In the genomic region with DNA sequence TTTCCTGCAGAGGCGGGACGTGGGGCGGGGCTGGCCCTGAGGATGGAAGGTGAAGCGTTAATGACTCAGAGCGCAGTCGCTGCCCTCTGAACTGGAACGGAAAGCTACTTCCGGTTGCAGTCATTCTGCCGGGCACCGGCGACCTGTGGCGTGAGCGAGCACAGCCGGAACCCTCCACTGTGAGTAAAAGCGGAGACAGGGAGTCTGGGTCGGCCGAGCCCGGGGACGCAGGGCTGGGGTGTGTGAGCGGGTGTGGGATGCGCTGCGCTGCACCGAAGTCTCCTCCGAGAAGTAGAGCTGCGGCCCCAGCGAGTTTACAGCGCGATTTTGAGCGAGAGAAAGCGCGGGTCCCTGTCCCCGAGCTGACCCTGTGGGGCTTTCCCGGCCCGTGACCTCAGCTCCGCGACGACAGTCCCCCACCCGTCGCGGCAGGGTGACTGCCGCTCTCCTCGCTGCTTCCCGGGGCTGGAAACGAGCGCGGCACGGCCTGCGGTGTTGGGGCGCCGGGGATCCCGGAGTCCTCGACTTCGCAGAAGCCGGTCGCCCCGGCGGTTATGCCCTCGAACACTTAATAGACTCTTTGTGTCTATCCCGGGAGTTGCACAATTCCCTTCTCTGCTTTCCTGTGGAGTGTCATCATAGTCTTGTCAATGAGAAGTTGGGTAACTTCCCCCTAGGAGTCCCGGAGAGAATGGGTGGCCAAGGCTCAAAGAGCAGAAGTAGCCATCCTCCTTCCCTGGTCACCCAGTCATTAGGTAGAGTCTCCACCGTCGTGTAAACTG, we compare ENCODE assay signal across 8 mouse cellular contexts. TPM values are rescaled to one million over a fixed set of nuclear protein-coding genes. Genes with fewer than 3 reads are reported as not detected.
A peak's percentile ranks its signal among the peaks of the same experiment; 100 is the strongest.
DNase-seq lines count a peak whose midpoint lies in the region; ATAC-seq and TF ChIP-seq lines count a peak whose summit lies in the region.

No protein-coding gene starts in this region.

- H3K4me2 ChIP-seq in forebrain, embryonic 14.5 days (ENCODE audit: low read length) = peak overlapping the region; percentile 56

- DNase-seq in forebrain, embryonic 14.5 days (ENCODE audit: low spot score) = peak; percentile 87
- peak; percentile 86 for DNase-seq in heart, postnatal 25 days (ENCODE audit: low spot score)
- DNase-seq in layer of hippocampus, adult 18-20 months (ENCODE audit: low spot score in 2 of 2) = peak; percentile 74 to 86
- DNase-seq in lung, adult 2 months = peak; percentile 88
- peak; percentile 89 to 94 for DNase-seq in thymus, adult 18-20 months

- no peaks in the 10 kb centered on the region for H3K36me3 ChIP-seq in ES-Bruce4 (ENCODE audit: control insufficient read depth, insufficient read depth, low read length, poor library complexity, severe bottlenecking)
- no peaks in the 10 kb centered on the region for H3K36me3 ChIP-seq in forebrain, embryonic 14.5 days (ENCODE audit: control insufficient read depth, insufficient read depth, low read length)

- H3K27me3 ChIP-seq in ES-Bruce4 (ENCODE audit: control insufficient read depth, insufficient read depth, low read length, poor library complexity, severe bottlenecking) = no peaks in the 10 kb centered on the region
- no peaks in the 10 kb centered on the region for H3K27me3 ChIP-seq in forebrain, embryonic 14.5 days (replicated peaks; ENCODE audit: control insufficient read depth, insufficient read depth, low read length)

- TF ChIP-seq CTCF in ES-Bruce4 (IDR thresholded peaks at IDR 0.05; ENCODE audit: low read depth, low read length) = no peak
- no peak for TF ChIP-seq CTCF in lung, adult 2 months (IDR thresholded peaks at IDR 0.05; ENCODE audit: insufficient read depth, low read length)

- intact Hi-C loops in heart, postnatal 25 days (cut with DNase I) = loop anchor here (5.0 kb wide), 1 partner anchor 119 kb away; a partner anchor contains a TSS

- TF ChIP-seq POLR2A in ES-Bruce4 (IDR thresholded peaks at IDR 0.05; ENCODE audit: insufficient read depth, low read length) = peak; percentile 45
- TF ChIP-seq POLR2A in lung, adult 2 months (IDR thresholded peaks at IDR 0.05; ENCODE audit: borderline replicate concordance, extremely low read depth, low read depth, low read length) = peak; percentile 92

- H3K27ac ChIP-seq in ES-Bruce4 (ENCODE audit: insufficient read depth, low read length) = no peak overlapping the region
- peak overlapping the region; percentile 60 for H3K27ac ChIP-seq in forebrain, embryonic 14.5 days (ENCODE audit: low read depth, low read length)

- 0 out of 2 replicates have a peak, but pooled peaks have one; percentile 4 for TF ChIP-seq EP300 in ES-Bruce4 (IDR thresholded peaks at IDR 0.05; ENCODE audit: insufficient read depth, low read depth, low read length)

- peak overlapping the region; percentile 90 for H3K9ac ChIP-seq in ES-Bruce4 (ENCODE audit: low read depth, poor library complexity, severe bottlenecking)
- H3K9ac ChIP-seq in forebrain, embryonic 14.5 days (ENCODE audit: low read length) = peak overlapping the region; percentile 75

- H3K4me1 ChIP-seq in ES-Bruce4 (ENCODE audit: control insufficient read depth, insufficient read depth, low read length) = no peaks in the 10 kb centered on the region
- no peaks in the 10 kb centered on the region for H3K4me1 ChIP-seq in forebrain, embryonic 14.5 days (ENCODE audit: control insufficient read depth, insufficient read depth, low read length)
- H3K4me1 ChIP-seq in lung, adult 2 months (ENCODE audit: control insufficient read depth, insufficient read depth, low read length) = no peaks in the 10 kb centered on the region; the same call in none of the 2 replicates

- ATAC-seq in cerebellum, adult (ENCODE audit: insufficient number of reproducible peaks, low FRiP score, low TSS enrichment) = peak; percentile 97
- peak; percentile 95 for ATAC-seq in forebrain, embryonic 14.5 days
- ATAC-seq in neutrophil, adult 5-6 weeks (ENCODE audit: extremely low read depth, insufficient number of reproducible peaks, low FRiP score, poor library complexity, severe bottlenecking) = peak; percentile 88

- H3K9me3 ChIP-seq in ES-Bruce4 (replicated peaks; ENCODE audit: control insufficient read depth, insufficient read depth, low read length, poor library complexity, severe bottlenecking) = no peaks in the 10 kb centered on the region
- H3K9me3 ChIP-seq in forebrain, embryonic 14.5 days (replicated peaks; ENCODE audit: control insufficient read depth, low read length) = no peaks in the 10 kb centered on the region

- under 1% methylated on average over 62 of the region's 62 CpGs for WGBS in forebrain, embryonic 14.5 days
- WGBS in lung, adult 2 months = under 1% methylated on average over 62 of the region's 62 CpGs

- peak overlapping the region; percentile 91 for H3K4me3 ChIP-seq in ES-Bruce4 (ENCODE audit: low read depth, low read length)
- H3K4me3 ChIP-seq in forebrain, embryonic 14.5 days (ENCODE audit: low read depth, low read length) = peak overlapping the region; percentile 75
- peak overlapping the region; percentile 98 for H3K4me3 ChIP-seq in lung, adult 2 months (replicated peaks; ENCODE audit: extremely low read depth, low read depth, low read length)

RNA-seq across cellular contexts. Expression of a gene that starts 14.8 kb away (rescaled TPM):
- polyA plus RNA-seq in ES-Bruce4 (2011; ENCODE audit: insufficient read depth, insufficient read length, low read depth, missing spikeins) = 20.4 and 23.7 TPM in 2 replicates
- 36.8 and 38.9 TPM in 2 replicates for polyA plus RNA-seq in forebrain, embryonic 14.5 days (2014; fragmentation: Nextera tagmentation; extraction: Ambion mirVana)
- total RNA-seq in heart, postnatal 25 days (2021) = 10 to 100 TPM; 17.6 to 20.9 TPM
- total RNA-seq in layer of hippocampus, adult 18-20 months (2021) = 10 to 100 TPM; 27.7 to 31.9 TPM
- 4.1 and 7.1 TPM in 2 replicates for polyA plus RNA-seq in lung, adult 2 months (2012; rRNA removed)
- 101 and 104 TPM in 2 replicates for total RNA-seq in neutrophil, adult 5-6 weeks (2017)
